Mouse (Mus musculus) 3134 (cell line): Measurements from ENCODE around the gene Rtn4.

Experiments
- DNase-seq: peaks from one replicate; pipeline ENCODE4 v3.0.0-alpha.2; 2011; ENCODE audit warnings: low spot score; ENCODE audit not compliant: insufficient read length; ENCODE audit errors: extremely low read depth

Gene Rtn4

GRCm38 (mm10) chr11:29758617-29759016 is 65.9 kb downstream of the Rtn4 start:
- DNase-seq = no peak

- no peak for DNase-seq
These were observed 68.6 kb downstream of the Rtn4 start for GRCm38 (mm10) chr11:29761387-29761786.

GRCm38 (mm10) chr11:29762768-29763167 is 70.0 kb downstream of the Rtn4 start:
- DNase-seq = no peak

- no peak for DNase-seq
These were observed 72.3 kb downstream of the Rtn4 start for GRCm38 (mm10) chr11:29765063-29765462.

GRCm38 (mm10) chr11:29766313-29766982 is 73.7 kb downstream of the Rtn4 start:
- no peak for DNase-seq

GRCm38 (mm10) chr11:29768523-29768922 is 75.8 kb downstream of the Rtn4 start:
- no peak for DNase-seq

- peak; percentile 31 for DNase-seq
These were observed 78.1 kb downstream of the Rtn4 start for GRCm38 (mm10) chr11:29770666-29771400.

GRCm38 (mm10) chr11:29772279-29772678 is 79.5 kb downstream of the Rtn4 start:
- DNase-seq = no peak

- no peak for DNase-seq
These were observed 81.5 kb downstream of the Rtn4 start for GRCm38 (mm10) chr11:29774296-29774695.

- DNase-seq = no peak
These were observed 82.0 kb downstream of the Rtn4 start for GRCm38 (mm10) chr11:29774760-29775159.

- peak; percentile 69 for DNase-seq
These were observed 85.2 kb downstream of the Rtn4 start for GRCm38 (mm10) chr11:29777964-29778363.

GRCm38 (mm10) chr11:29778936-29779335 is 86.2 kb downstream of the Rtn4 start:
- DNase-seq = no peak

- DNase-seq = no peak
These were observed 86.8 kb downstream of the Rtn4 start for GRCm38 (mm10) chr11:29779409-29780026.

- DNase-seq = no peak
These were observed 94.0 kb downstream of the Rtn4 start for GRCm38 (mm10) chr11:29786583-29787219.

GRCm38 (mm10) chr11:29787473-29787872 is 94.7 kb downstream of the Rtn4 start:
- no peak for DNase-seq

- DNase-seq = no peak
These were observed 95.8 kb downstream of the Rtn4 start for GRCm38 (mm10) chr11:29788499-29788898.

- DNase-seq = no peak
These were observed 96.3 kb downstream of the Rtn4 start for GRCm38 (mm10) chr11:29788921-29789638.

GRCm38 (mm10) chr11:29790796-29791195 is 98.0 kb downstream of the Rtn4 start:
- DNase-seq = no peak
